Mouse (Mus musculus) heart, adult 11 months (tissue): ENCODE data around the gene Ppp1r32.
A peak's percentile ranks its signal among the peaks of the same experiment; 100 is the strongest.

Experiments used
- DNase-seq: peaks from one replicate; pipeline ENCODE4 v3.0.0; 2022

Gene Ppp1r32

GRCm38 (mm10) chr19:10482703-10483102 lies at the start of gene Ppp1r32:
Gene Ppp1r32 (minus strand): TSS chr19:10482928.
- DNase-seq = no peak

GRCm38 (mm10) chr19:10530082-10530481 lies 47.4 kb upstream of the Ppp1r32 start:
- peak; percentile 69 for DNase-seq

DNA sequence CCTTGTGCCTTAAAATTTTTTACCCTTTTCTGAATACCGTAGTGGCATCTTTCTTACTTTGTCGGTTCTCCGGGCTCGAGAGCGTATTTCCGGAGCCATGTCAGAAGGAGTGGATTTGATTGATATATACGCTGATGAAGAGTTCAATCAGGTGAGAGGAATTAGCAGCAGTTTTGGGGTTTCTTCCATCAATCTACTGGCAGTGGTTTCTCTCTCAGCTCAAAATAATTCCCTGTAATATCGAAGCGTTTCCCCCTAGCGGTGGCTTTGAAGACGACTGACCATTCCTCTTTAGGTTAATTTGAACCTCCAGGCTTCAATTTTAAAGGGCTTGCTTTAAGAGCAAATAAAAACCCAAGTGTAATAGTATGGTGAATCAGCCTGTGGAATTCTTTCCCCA lies 43.2 kb upstream of the Ppp1r32 start, which contains the start of gene Sdhaf2:
Gene Sdhaf2, minus strand, starts transcription at position 233 of the 400 bp plus-strand sequence.
- DNase-seq = no peak

DNA sequence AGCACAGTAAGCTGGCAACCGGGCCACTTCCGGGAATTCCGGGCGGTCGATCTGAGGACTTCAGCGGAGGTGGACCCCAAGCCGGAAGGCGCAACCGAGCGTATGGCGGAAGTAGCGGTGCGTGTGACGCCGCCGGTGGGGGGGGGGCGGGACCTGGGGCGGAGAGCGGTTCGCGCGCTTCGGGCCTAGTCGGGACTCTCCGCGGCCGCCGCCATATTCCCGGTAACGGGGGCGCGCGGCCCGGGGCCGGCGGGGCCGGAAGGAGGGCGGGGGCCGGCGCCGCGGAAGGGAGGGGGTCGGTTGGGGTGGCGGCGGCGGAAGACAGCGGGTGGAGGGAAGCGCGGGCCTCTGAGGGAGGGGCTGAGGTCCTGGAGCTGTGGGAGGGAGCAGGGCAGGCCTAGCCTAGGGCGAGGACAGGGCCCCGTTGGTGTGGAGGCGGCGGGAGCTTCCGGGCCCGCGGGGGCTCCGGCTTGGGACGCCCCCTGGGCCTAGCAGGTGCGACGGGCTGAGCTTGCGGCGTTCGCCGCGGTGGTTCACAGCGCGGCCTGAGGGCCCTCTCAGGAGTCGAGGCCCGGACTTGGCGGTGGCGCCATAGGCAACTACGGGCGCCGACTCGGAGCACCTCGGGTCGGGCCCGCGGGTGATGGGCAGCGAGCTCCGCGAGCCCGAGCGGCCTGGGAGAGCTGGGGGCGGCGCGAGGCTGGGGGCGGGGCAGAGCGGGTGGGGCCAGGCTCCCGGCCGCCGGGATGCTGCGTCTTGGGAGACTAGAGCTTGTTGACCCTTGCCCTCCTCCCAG lies 42.6 kb upstream of the Ppp1r32 start, which contains the start of gene Cpsf7:
Gene Cpsf7, plus strand, starts transcription at position 161 of the 796 bp plus-strand sequence.
- peak; percentile 99 for DNase-seq

GRCm38 (mm10) chr19:10524784-10525105 lies 42.0 kb upstream of the Ppp1r32 start:
- DNase-seq = no peak

GRCm38 (mm10) chr19:10523483-10524080 lies 40.9 kb upstream of the Ppp1r32 start:
- DNase-seq = no peak

- no peak for DNase-seq
Observed at GRCm38 (mm10) chr19:10521926-10522325, 39.2 kb upstream of the Ppp1r32 start.

GRCm38 (mm10) chr19:10520355-10520754 lies 37.6 kb upstream of the Ppp1r32 start:
- DNase-seq = no peak

DNA sequence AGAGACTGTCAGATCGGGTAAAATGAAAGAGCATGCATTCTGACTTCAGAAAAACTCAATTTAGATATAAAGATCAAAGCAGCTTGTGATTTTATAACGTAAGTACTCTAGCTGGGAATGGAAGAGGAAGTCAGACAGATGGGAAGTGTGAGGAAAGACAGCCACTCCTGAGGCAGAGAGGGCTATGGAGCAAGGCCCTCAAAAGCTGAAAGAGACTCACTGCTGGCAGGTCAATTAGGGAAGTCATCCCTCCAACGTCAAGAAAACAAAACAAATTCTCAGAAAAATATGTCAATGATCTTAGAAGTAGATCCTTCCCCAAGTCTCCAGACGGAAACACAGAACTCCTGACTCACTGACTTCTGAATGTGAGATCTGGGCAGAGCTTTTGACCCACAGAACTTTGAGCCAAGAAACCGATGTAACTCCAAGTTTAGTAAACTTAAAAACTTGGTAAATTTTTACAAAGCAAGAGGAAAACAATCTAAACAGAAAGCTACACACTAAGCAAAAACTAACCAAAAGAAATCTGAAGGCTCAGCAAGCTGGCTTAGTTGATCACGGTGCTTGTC lies 28.1 kb upstream of the Ppp1r32 start:
- peak; percentile 88 for DNase-seq

GRCm38 (mm10) chr19:10502571-10502970 lies 19.8 kb upstream of the Ppp1r32 start:
- no peak for DNase-seq

DNA sequence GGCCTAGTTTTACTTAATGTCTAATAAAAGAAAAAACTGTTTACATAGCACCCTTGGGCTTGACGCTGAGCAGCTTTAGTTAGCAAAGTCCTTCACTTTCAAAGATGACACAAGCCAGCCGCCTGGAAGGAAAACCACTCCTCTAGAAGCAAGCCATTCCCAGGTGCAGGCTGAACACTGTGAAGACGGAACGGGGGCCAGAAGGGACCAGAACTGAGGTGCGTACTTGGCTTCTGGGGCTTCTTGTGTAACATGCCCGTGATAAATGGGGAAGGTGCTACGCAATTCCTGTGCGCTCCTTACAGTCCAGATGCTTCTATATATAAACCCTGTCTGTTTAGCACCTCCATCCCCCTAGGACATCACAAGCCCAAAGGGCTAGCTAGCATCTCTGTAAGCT lies 17.9 kb upstream of the Ppp1r32 start:
- DNase-seq = no peak

- no peak for DNase-seq
Observed at GRCm38 (mm10) chr19:10497512-10498160, 14.9 kb upstream of the Ppp1r32 start.

GRCm38 (mm10) chr19:10496976-10497375 lies 14.2 kb upstream of the Ppp1r32 start:
- no peak for DNase-seq

GRCm38 (mm10) chr19:10495670-10496069 lies 12.9 kb upstream of the Ppp1r32 start:
- no peak for DNase-seq

DNA sequence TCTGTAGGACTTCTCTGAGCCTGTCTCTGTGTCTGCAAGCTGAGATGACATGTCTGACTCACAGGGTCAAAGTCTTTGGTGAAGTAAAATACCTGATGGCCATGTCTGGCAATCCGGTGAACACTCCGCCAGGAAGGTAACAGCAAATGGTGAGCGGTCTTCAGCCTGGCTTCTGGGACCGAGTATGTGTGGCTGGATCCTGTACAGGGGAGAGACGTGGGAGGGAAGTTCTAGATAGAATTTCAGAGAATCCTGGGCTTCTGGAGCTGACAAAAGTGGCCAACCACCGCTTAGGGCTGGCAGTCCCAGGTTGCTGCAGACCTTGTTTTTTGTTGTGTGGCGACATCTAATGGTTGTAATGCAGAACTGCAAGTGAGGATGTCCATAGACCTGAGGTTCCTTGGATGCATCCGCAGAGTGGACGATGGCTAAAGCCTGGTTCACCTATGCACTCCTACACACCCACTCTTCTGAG lies 3.6 kb upstream of the Ppp1r32 start:
- no peak for DNase-seq

GRCm38 (mm10) chr19:10479541-10479940 lies 3.2 kb downstream of the Ppp1r32 start:
- no peak for DNase-seq

DNA sequence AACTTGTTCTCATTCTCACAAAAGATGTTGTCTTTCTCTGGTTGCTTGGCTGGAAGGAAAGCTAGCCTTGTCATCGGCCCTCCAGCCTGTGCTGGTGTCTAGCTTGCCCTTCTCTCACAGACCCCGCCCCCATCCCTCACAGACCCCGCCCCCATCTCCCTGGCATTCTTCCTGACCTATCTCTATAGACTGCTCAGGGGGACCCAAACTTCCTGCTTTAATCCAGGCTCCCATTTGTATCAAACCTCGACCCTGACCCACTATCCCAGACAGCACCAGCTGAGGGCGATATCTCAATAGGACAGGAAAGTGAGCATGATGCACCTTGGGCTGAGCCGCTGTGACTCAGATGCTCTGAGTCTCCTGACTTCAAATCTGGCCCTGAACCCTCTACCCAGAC lies 8.9 kb downstream of the Ppp1r32 start:
- no peak for DNase-seq

DNA sequence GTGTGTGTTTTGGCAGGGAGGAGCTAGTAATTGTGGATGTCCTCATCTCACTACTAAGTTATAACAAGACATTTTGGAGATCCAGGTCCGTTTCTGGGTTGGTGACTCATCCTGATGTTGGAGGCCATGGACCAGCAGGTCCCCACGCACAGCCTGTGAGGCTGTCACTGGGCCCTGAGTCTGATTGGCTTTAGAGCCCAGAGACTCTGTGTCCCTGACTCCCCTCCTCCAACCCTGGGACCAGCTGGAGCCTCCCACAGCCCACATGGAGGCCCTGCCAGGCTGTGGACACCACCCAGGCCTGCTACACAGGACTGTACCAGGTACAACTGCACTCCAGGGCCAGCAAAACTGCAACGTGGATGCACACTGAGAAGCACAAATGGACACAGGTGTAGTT lies 9.8 kb downstream of the Ppp1r32 start:
- DNase-seq = no peak

GRCm38 (mm10) chr19:10469171-10469658 lies 13.5 kb downstream of the Ppp1r32 start:
- DNase-seq = no peak

DNA sequence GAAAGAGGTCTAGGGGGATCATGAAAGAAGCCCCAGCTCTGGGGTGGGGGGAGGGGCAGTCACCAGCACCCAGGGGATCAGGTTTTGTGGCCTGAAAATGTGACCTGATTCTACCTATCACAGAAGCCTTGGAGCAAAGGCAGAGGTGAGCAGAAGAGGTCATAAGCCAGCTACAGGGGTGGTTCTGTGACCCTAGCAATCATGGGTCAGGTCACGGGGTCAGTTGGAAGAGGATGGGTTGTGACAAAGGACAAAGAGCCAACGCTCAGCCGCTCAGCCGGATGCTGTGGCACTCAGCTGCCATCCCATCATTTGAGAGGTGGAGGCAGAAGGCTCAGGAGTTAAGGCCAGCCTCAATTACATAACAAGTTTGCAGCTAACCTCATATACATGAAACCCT lies 18.3 kb downstream of the Ppp1r32 start:
- no peak for DNase-seq

- DNase-seq = no peak
Observed at GRCm38 (mm10) chr19:10461584-10461983, 21.1 kb downstream of the Ppp1r32 start.

DNA sequence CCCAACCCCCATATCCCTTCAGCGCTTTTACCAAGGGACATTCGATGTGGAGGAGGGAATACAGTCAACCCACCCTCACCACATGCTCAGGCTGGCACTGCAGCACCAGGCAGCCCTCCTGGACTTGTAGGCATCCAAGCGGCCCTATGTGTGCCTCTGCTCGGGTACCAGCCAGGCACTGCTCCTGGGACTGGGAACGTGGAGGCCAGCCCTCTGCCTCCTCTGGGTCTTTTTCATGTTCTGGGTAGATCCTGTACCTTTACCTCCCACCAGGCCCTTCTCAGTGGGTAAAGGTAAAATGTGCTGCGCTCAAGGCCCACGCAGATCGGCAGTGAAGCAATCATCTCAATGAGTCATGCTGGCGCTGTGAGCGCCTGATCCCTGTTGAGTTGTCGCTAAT lies 22.8 kb downstream of the Ppp1r32 start:
- DNase-seq = no peak

- DNase-seq = no peak
Observed at GRCm38 (mm10) chr19:10458096-10458495, 24.6 kb downstream of the Ppp1r32 start.

GRCm38 (mm10) chr19:10457484-10457800 lies 25.3 kb downstream of the Ppp1r32 start:
- DNase-seq = peak; percentile 93
